Mouse (Mus musculus) thymus, postnatal 14 days (tissue): ENCODE data around the gene Zfp617.
"Not testable (repeated sequence)": the region's sequence is repeated elsewhere in the genome, so short reads cannot be mapped to it uniquely, and the experiment has no call there.

ENCODE experiments used
- DNase-seq: peaks from one replicate; pipeline ENCODE4 v3.0.0; 2021

Gene Zfp617

DNA sequence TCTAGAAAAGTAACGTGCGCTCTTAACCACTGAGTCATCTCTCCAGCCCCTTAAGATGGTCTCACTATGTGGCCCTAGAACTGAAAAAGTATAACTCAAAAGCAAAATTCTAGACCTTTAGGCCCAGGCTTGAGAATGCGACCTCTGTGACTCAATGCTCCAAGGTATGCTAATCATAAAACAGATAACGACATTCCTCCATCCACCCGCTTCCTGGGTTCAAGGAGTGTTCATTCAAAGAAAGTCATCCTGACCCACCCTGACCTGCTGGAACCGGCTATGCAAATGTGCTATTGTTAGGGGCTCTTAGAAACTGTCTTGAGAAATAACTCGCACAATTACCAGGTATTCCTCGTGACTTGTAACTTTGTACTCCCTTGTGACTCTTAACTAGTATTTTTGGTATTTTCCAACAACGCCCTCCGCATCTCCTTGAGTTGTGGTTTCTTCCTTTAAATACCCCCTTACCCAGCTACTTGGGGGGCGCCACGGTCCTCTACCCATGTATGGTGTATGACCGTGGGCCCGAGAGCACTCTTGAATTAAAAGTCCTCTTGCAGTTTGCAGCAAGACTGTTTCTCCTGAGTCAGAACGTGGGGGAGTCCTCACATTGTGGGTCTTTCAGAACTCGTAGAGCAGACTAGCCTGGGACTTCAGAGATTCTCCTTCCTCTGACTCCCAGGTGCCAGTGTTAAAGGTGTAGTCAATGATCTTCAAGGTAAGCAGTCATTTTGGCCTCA lies 44.7 kb downstream of the Zfp617 start:
- not testable (repeated sequence) for DNase-seq

DNA sequence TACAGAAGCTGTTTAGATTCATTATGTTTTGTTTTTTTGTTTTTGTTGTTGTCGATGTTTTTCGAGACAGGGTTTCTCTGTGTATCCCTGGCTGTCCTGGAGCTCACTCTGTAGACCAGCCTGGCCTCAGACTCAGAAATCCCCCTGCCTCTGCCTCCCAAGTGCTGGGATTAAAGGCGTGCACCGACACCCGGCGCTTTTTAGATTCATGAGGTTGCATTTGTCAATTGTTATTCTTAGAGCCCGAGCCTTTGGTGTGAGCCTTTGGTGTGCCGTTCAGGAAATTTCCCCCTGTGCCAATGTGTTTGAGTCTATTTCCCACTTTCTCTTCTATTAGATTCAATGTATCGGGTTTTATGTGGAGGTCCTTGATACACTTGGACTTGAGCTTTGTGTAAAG lies 46.2 kb downstream of the Zfp617 start:
- DNase-seq, result no peak

DNA sequence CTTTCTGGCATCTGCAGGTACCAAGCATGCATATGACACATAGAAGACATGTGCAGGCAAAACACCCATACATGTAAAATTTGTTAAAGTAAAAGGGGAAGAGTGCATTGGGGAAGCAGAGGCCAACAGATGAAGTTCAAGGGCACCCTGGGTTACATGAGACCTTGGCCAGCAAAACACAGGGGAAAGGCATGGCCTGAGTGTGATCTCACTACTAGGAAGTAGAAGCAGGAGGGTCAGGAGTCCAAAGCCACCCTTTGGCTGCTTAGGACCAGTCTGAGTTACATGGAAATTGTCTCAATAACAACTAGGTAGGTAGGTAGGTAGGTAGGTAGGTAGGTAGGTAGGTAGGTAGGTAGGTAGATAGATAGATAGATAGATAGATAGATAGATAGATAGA lies 52.0 kb downstream of the Zfp617 start:
- no peak for DNase-seq

DNA sequence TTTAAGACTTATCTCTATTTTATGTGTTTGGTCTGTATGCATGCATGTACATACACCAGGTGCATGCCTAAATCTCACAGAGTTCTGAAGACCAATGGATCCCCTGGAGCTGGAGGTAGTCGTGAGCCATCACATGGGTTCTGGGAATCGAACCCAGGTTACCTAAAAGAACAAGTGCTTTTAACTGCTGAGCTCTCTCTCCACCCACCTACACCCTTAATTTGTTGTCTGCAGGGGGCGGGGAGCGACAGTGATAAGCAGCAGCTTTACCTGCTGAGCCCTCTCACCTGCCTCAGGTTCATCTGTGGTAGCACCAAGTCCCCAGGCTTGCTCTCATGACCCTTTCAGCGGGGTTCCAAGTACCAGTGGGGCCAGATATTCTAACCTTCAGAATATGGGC lies 53.4 kb downstream of the Zfp617 start:
- DNase-seq, result no peak

DNA sequence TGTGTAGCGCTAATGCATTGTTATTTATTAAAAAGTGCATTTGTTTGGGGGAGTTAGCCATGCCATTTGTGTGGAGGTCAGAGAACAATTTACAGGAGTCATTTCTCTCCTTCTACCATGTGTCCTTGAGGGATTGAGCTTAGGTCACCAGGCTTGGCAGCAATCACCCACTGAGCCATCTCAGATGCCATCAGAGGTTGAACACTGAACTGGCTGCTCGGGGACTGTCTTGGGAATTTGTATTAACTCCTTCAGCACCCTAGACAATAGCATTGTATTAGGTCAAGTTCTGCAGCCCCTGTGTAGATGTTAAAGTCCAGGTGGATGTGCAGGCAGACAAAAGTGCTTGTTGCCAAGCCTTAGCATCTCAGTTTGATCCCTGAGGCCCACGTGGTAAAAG lies 55.6 kb downstream of the Zfp617 start:
- no peak for DNase-seq

DNA sequence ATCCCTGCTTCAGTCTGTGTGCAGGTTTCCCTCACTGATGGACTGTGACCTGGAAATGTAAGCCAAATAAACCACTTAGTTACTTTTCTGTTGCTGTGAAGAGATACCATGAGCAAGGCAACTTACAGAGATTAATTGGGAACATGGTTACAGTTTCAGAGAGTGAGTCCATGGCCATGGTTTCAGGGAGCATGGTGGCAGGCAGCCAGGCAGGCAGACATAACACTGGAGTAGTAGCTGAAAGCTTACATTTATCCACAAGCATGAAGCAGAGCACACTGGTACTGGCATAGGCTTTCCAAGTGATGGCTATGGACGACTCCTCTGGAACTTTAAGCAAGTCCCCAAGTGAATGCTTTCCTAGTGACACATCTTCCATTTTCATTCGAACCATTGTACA lies 56.7 kb downstream of the Zfp617 start:
- no peak for DNase-seq

DNA sequence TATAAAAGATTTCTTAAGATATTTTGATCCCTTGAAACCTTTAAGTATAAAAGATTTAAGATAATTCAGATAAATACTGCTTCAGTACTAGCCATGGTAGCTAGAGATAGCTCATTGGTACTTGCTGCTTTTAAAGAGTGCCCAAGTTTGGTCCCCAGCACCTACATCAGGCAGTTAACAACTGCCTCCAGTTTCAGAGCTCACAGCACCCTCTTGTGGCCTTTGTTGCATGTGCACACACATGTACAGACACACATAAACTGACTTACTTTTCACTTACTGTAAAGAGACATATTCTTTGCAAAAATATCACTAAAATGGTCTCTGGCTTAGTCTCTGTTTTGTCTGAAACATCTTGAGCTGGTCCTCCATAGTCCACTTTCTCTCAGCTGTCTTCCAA lies 58.0 kb downstream of the Zfp617 start:
- DNase-seq, result no peak

DNA sequence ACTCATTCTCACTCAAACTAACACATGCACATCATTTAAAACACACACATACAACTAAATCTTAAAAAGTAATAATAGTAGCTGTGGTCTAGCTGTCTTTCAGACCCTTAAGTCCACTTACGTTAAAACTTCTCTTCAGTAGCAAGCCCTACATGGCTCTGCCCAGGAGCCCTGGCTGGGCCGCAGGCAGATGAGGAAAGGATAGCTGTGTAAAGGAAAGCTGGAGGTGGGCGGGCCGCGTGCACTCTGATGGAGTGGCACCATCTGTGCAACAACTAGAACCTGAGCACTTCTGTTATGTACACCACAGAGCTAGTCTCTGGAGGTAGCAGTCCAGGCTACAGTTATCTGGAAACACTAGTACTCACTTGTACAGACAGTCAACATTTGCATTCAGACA lies 58.8 kb downstream of the Zfp617 start:
- DNase-seq, result no peak

DNA sequence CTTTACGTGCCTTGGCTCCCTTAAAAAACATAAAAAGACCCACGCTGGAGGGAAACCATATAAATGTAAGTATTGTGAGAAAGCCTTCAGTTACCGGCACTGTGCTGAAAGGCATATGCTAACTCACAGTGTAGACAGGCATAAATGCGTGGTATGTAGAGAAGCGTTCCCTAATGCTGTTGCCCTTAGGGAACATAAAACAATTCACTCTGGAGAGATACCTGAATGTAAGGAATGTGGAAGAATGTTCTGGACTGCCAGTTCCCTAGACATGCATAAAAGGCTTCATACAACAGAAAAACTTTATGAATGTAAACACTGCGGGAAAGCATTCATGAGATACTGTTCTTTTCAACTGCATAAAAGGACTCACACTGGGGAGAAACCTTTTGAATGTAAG lies 59.7 kb downstream of the Zfp617 start:
- DNase-seq, result no peak

DNA sequence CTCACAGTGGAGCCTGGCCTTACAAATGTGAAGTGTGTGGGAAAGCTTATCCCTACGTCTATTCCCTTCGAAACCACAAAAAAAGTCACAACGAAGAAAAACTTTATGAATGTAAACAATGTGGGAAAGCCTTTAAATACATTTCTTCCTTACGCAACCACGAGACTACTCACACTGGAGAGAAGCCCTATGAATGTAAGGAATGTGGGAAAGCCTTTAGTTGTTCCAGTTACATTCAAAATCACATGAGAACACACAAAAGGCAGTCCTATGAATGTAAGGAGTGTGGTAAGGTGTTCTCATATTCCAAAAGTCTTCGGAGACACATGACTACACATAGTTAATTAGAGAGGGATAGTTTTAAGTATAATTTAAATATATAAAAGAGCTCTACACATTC lies 60.2 kb downstream of the Zfp617 start:
- no peak for DNase-seq

DNA sequence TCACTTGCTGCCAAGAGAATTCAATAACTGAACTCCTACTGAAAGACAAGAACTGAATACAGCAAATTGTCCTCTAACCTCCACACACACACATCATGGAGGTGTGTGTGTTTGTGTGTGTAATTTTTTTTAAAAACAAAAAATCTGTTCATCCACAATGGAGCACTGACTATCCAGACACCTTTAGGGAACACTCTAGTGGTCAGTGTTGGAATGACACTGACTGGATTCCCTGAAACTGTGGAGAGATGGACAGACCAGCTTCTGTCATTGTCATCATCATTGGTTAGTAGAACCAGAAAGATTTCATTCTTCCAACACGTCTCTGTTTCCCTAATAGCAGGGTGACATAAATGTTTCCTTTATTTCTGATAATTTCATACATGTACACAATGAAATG lies 63.5 kb downstream of the Zfp617 start:
- DNase-seq, result peak; percentile 18

DNA sequence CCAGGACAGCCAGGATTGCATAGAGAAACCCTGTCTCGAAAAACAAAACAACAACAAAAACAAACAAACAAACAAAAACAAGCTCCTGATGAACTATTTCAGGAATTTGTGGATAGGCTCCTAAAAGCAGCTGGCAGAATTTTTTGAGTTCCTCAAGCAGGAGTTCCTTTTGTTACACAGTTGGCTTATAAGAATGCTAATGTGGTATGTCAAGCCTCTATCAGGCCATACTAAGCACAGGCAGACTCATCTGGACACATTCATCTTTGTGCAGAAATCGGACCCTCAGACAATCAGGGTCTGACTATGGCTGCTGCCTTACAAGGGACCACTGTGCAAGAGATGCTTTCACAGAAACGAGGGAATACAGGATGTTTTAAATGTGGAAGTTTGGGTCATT lies 65.8 kb downstream of the Zfp617 start:
- DNase-seq, result no peak

DNA sequence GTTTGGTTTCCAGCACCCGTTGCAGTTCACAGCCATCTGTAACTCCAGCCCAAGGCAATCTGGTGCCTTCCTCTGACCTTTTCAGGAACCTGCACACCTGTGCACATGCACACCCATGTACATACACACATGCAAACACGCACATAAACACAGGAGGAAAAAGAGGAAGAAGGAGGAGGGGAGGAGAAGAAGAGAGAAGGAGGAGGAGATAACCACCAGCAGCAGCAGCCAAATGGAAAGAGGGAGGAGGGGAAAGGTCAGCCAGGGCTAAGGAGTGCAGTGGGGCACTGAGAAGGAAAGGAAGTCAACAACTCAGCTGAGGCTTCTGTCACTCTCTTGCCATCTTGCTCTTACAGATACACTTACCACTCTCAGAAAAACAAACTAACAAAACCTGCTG lies 72.6 kb downstream of the Zfp617 start:
- DNase-seq, result no peak

DNA sequence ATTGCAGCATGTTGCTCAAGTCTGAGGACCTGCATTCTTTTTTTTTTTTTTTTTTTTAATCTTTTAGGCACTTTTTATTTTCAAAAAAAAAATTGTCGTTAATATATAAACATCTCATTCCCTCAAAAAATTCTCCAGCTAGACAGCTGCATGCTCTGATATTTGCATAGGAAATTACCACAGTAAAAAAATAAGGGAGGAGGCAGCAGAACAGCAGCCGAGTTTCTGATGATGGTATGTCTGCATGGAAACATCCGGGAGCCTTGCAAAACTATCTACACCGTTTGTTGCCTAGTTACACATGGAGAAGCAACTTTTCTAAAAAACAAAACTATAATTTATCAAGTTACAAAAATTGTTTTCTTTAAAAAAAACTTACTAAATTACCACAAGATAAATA lies 73.0 kb downstream of the Zfp617 start:
- no peak for DNase-seq
